Mouse (Mus musculus) liver, postnatal 0 days (tissue): ENCODE results near the gene Adgrf1.
A peak's percentile ranks its signal among the peaks of the same experiment; 100 is the strongest.

ENCODE experiments used
- CTCF ChIP-seq: sonication (generic); IDR thresholded peaks from 2 replicates; pipeline ENCODE4 v1.5.1; 2016; ENCODE audit warnings: antibody characterized with exemption, low read depth
- EP300 ChIP-seq: IDR thresholded peaks from 2 replicates; pipeline ENCODE4 v1.6.1; 2016; ENCODE audit warnings: antibody characterized with exemption, low read depth, mild to moderate bottlenecking

- TF ChIP-seq CTCF = peak; percentile 46
- TF ChIP-seq EP300 = no peak
These were observed 2.9 kb upstream of the Adgrf1 start for GRCm38 (mm10) chr17:43267046-43267749.
